Mouse (Mus musculus) ovary, postnatal 36 days (tissue): ENCODE measurements around the gene Med19.
A peak's percentile ranks its signal among the peaks of the same experiment; 100 is the strongest.
"Not testable (repeated sequence)": the region's sequence is repeated elsewhere in the genome, so short reads cannot be mapped to it uniquely, and the experiment has no call there.

ENCODE experiments used
- DNase-seq: peaks from one replicate; pipeline ENCODE4 v3.0.0; 2022; ENCODE audit warnings: low spot score, mixed read lengths

The Med19 gene

GRCm38 (mm10) chr2:84717357-84717756 is 39.2 kb downstream of the Med19 start:
- DNase-seq: no peak

GRCm38 (mm10) chr2:84720718-84721117 is 42.5 kb downstream of the Med19 start:
- no peak for DNase-seq

- DNase-seq: no peak
These were observed 43.0 kb downstream of the Med19 start for GRCm38 (mm10) chr2:84721182-84721581.

GRCm38 (mm10) chr2:84723856-84724255 is 45.7 kb downstream of the Med19 start:
- DNase-seq: no peak

GRCm38 (mm10) chr2:84725770-84726169 is 47.6 kb downstream of the Med19 start:
- DNase-seq: no peak

GRCm38 (mm10) chr2:84726716-84727115 is 48.5 kb downstream of the Med19 start:
- DNase-seq: no peak

- DNase-seq: peak; percentile 93
These were observed 49.1 kb downstream of the Med19 start, which contains the start of gene Clp1 for GRCm38 (mm10) chr2:84727172-84727858. Clp1 (minus strand) TSS chr2:84727350.

GRCm38 (mm10) chr2:84728191-84728590 is 50.0 kb downstream of the Med19 start:
- not testable (repeated sequence) for DNase-seq

GRCm38 (mm10) chr2:84731206-84731605 is 53.0 kb downstream of the Med19 start:
- no peak for DNase-seq

- no peak for DNase-seq
These were observed 54.2 kb downstream of the Med19 start for GRCm38 (mm10) chr2:84732394-84732793.

- DNase-seq: no peak
These were observed 55.5 kb downstream of the Med19 start, which contains the start of gene Ypel4 for GRCm38 (mm10) chr2:84733579-84734300. Ypel4 (plus strand) TSS chr2:84734058.

- DNase-seq: no peak
These were observed 56.2 kb downstream of the Med19 start for GRCm38 (mm10) chr2:84734351-84734864.

GRCm38 (mm10) chr2:84734919-84735318 is 56.7 kb downstream of the Med19 start:
- no peak for DNase-seq

GRCm38 (mm10) chr2:84735346-84735920 is 57.2 kb downstream of the Med19 start:
- no peak for DNase-seq

GRCm38 (mm10) chr2:84736312-84737161 is 58.3 kb downstream of the Med19 start:
- DNase-seq: no peak

GRCm38 (mm10) chr2:84737451-84737925 is 59.3 kb downstream of the Med19 start:
- no peak for DNase-seq
